Mouse (Mus musculus) intestine, embryonic 16.5 days (tissue): Measurements from ENCODE around the gene Gm49337. TPM values are rescaled to one million over a fixed set of nuclear protein-coding genes. Genes with fewer than 3 reads are reported as not detected.

Experiments used
- ATAC-seq: fragments of 200-750 bp; cut with Nextera tagmentation; 2 replicates; pipeline ENCODE4 v1.8.0; 2017; ENCODE audit warnings: moderate TSS enrichment, moderate library complexity
- H3K27ac ChIP-seq: fragments of 300-500 bp; sonication (generic); 2 replicates; pipeline ENCODE4 v1.5.1; 2014; ENCODE audit warnings: mild to moderate bottlenecking, low read length
- H3K27me3 ChIP-seq: fragments of 300-500 bp; sonication (generic); replicated peaks from 2 replicates; pipeline ENCODE4 v1.6.1; 2014; ENCODE audit warnings: low read length, control low read depth, mixed read lengths; ENCODE audit not compliant: control insufficient read depth, insufficient read depth
- H3K36me3 ChIP-seq: fragments of 300-500 bp; sonication (generic); 2 replicates; pipeline ENCODE4 v1.6.1; 2014; ENCODE audit warnings: low read length, control low read depth; ENCODE audit not compliant: control insufficient read depth, insufficient read depth
- H3K4me1 ChIP-seq: fragments of 300-500 bp; sonication (generic); 2 replicates; pipeline ENCODE4 v1.6.1; 2014; ENCODE audit warnings: low read length, control low read depth, mixed read lengths; ENCODE audit not compliant: control insufficient read depth, insufficient read depth
- H3K4me2 ChIP-seq: fragments of 300-500 bp; sonication (generic); 2 replicates; pipeline ENCODE4 v1.6.1; 2014; ENCODE audit warnings: low read depth, low read length, control low read depth
- H3K4me3 ChIP-seq: fragments of 300-500 bp; sonication (generic); 2 replicates; pipeline ENCODE4 v1.5.1; 2014; ENCODE audit warnings: mild to moderate bottlenecking, low read length
- H3K9ac ChIP-seq: fragments of 300-500 bp; sonication (generic); 2 replicates; pipeline ENCODE4 v1.6.1; 2014; ENCODE audit warnings: low read depth, low read length
- H3K9me3 ChIP-seq: fragments of 300-500 bp; sonication (generic); 2 replicates; pipeline ENCODE4 v1.6.1; 2016; ENCODE audit warnings: low read length, control low read depth; ENCODE audit not compliant: control insufficient read depth
- WGBS: fragments of 180-500 bp; shearing (Covaris S2); extraction: QIAGEN DNeasy Blood & Tissue Kit; methylation state at CpG from one replicate; pipeline ENCODE4 v1.1.7; 2014; 5-methylcytosine and 5-hydroxymethylcytosine counted together
- polyA plus RNA-seq: library from polyadenylated mRNA; unstranded; fragments of >200 nt; fragmentation: Nextera tagmentation; extraction: Ambion mirVana; gene quantifications from 2 replicates; pipeline ENCODE4 v1.2.1, GENCODE M21; 2015

Gm49337 gene
- polyA plus RNA-seq, 1 experiment from 2014 or later = not detected

DNA sequence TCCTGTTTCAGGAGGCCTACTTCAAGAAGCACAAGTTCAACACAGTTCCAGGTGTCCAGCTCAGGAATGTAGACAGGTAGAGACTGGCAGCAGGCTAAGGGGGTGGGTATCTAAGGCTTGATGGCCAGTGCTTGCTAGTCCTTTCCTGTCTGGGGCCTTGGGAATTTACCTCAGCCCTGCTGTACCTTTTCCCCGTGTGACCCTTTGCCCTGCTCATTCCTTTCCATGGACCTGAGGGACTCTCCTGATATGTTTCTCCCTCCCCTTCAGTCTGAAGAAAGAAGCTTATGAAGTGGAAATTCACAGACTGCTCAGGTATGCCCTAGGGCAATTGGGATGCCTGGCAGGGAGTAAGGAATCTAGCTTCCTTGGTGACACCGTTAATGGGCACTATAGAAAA is 15.3 kb upstream of the Gm49337 start:
- 90% methylated on average over 2 of the region's 2 CpGs for WGBS
- Histone ChIP-seq H3K9ac (no peak overlapping the region), H3K36me3 (peaks cover 32% of the 10 kb centered on the region), H3K27me3 (no peaks in the 10 kb centered on the region), H3K4me1 (no peaks in the 10 kb centered on the region), H3K27ac (no peak overlapping the region), H3K4me2 (no peak overlapping the region), H3K4me3 (no peak overlapping the region), H3K9me3 (no peaks in the 10 kb centered on the region)
- no peak for ATAC-seq

DNA sequence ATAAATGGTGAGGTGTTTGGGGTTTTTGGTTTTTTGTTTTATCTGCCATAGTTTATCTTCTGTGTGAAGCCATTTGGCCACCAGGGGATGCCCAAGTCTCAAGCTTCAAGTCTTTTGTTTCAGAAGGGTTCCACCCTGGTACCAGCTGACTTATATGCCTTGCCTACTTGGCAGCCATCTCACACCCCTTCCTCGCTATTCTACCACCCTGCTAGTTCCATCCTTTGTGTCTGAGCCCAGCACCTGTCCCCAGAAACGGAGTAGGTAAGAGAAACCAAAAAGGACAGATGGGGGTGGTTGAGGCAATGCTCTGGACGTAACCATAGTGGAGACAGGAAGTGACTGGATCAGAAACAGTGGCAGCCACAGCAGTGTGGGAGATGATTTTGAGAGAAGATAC is 13.3 kb upstream of the Gm49337 start:
- Histone ChIP-seq H3K27ac (no peak overlapping the region), H3K9me3 (no peaks in the 10 kb centered on the region), H3K36me3 (peaks cover 21% of the 10 kb centered on the region), H3K4me2 (no peak overlapping the region), H3K4me1 (peaks cover 9% of the 10 kb centered on the region), H3K9ac (no peak overlapping the region), H3K27me3 (no peaks in the 10 kb centered on the region), H3K4me3 (no peak overlapping the region)
- WGBS = 82% methylated on average over 3 of the region's 3 CpGs
- no peak for ATAC-seq

DNA sequence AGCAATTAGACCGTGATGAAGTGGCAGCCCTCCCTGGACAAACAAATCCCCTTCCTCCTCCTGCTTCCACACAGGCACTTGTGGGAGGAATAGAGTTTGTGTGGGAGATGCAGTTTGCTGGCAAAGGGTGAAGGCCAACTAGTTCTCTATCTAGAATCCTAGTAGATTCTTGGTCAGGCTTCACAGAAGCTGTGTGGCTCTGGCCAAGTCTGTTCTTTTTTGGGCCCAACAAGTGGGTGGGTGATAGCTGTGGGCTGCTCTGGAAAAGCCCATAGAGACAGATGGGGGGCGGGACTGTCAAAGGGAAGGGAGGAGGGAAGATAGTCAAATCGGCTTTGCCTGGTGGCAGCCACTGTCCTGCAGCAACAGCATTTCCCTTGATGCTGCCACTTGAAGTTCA is 12.4 kb upstream of the Gm49337 start:
- Histone ChIP-seq H3K27me3 (no peaks in the 10 kb centered on the region), H3K4me3 (no peak overlapping the region), H3K9ac (no peak overlapping the region), H3K4me2 (no peak overlapping the region), H3K36me3 (peaks cover 16% of the 10 kb centered on the region), H3K27ac (no peak overlapping the region), H3K4me1 (peaks cover 13% of the 10 kb centered on the region), H3K9me3 (no peaks in the 10 kb centered on the region)
- no peak for ATAC-seq
- WGBS = 91% methylated on average over 3 of the region's 3 CpGs

DNA sequence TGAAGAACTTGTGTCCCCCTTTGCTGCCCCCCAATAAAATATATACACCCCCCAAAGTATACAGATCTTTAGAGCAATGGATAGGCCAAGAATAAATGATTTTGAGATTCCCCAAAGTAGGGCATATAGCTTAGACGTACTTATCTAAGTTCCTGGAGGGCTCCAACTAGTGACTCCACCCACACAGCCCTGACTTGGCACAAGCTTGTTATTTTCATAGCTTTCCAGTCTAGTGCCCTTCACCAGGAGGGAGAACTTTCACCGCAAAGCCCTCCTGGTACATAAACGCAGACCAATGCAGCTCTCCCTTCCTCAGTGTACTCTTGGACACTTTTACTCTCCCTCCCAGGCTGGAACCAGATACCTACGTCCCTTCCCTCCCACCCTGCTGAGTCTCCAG is 11.0 kb upstream of the Gm49337 start:
- peaks cover 17% of the 10 kb centered on the region for H3K4me1 ChIP-seq
- no peak overlapping the region for H3K9ac ChIP-seq
- peaks cover 5% of the 10 kb centered on the region; the same call in 1 of the 2 replicates for H3K36me3 ChIP-seq
- 85% methylated on average over 4 of the region's 4 CpGs for WGBS
- H3K4me2 ChIP-seq = no peak overlapping the region
- ATAC-seq = no peak
- no peaks in the 10 kb centered on the region for H3K27me3 ChIP-seq
- no peaks in the 10 kb centered on the region for H3K9me3 ChIP-seq
- no peak overlapping the region for H3K4me3 ChIP-seq
- H3K27ac ChIP-seq = no peak overlapping the region

DNA sequence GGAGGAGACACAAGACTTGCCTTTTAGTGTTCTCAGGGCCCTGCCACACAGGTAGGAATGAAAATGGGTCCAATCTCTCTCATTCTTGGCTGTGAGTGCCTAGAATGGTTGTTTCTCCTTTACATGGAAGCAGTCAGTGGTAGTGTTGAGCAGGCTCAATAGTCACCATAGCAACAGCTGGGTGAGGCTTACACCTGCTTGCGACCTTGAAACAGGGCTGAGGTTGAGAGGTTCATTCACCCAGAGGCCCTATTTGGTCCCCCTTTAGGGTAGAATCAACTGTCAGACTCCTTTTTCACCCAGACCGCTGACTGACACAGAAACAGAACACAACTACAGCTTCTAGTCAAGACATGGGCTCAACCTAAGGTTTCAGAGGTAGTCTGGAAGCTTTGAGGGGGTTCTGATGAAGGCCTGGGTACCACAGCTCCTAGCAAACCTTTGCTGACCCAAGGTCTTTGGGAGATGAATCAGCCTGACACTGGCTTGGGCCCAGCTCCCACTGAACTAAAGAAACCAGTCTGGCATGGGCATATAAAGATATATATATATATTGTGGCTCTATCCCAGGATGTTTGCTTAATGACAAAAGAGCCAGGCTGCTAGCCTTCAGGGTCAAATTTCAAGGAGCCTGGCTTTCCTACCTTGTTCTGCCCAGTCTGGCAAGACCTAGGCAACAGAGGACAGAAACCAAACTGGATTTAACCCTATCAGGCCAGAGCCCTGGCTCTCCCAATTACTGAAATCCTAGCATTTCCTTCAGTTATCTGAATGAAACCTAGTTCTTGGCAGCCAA is 8.2 kb upstream of the Gm49337 start:
- H3K27ac ChIP-seq = peak overlapping the region; percentile 76
- WGBS = 53% methylated on average over 2 of the region's 2 CpGs
- peak; percentile 45 for ATAC-seq
- no peaks in the 10 kb centered on the region for H3K36me3 ChIP-seq
- no peak overlapping the region for H3K9ac ChIP-seq
- no peak overlapping the region for H3K4me3 ChIP-seq
- H3K27me3 ChIP-seq = no peaks in the 10 kb centered on the region
- H3K4me1 ChIP-seq = peaks cover 17% of the 10 kb centered on the region
- peak overlapping the region; percentile 12; the same call in 1 of the 2 replicates for H3K4me2 ChIP-seq
- H3K9me3 ChIP-seq = no peaks in the 10 kb centered on the region

DNA sequence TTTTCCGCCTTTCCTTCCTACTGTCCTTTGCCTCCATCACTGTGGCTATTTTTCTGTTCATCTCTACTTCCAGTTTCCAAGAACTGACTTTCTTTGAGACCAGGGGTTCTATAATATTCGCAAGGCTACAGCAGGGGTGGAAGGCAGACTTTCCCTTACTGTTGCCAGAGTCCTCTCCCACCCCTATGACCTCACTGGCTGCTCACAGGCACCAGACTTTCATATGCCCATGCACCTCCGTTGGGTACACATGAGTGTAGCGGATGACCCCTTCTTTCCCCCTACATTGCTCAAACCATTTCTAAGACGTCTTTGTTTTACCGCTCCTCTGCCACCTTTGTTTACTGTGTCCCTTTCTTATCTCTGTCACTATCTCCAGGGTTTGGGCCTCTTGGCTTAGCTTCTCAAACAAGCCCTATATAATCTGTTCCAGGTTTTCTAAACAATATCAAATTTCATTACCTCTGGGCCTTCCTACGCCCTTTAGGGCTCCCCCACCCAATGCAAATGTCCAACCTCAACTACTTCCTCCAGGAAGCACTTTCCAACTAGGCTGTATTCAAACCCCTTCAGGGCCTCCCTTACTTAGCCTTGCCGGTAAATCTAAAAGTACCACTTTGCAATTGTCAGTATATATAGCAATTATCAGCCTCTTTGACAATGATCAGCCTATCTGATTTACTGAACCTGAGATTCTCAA is 7.3 kb upstream of the Gm49337 start:
- no peaks in the 10 kb centered on the region for H3K27me3 ChIP-seq
- peak overlapping the region; percentile 76 for H3K27ac ChIP-seq
- ATAC-seq = peak; percentile 61
- H3K4me2 ChIP-seq = peak overlapping the region; percentile 18; the same call in 1 of the 2 replicates
- no peaks in the 10 kb centered on the region for H3K36me3 ChIP-seq
- H3K9ac ChIP-seq = no peak overlapping the region
- WGBS = 39% methylated on average over 8 of the region's 8 CpGs
- peaks cover 17% of the 10 kb centered on the region for H3K4me1 ChIP-seq
- H3K9me3 ChIP-seq = no peaks in the 10 kb centered on the region
- no peak overlapping the region for H3K4me3 ChIP-seq

DNA sequence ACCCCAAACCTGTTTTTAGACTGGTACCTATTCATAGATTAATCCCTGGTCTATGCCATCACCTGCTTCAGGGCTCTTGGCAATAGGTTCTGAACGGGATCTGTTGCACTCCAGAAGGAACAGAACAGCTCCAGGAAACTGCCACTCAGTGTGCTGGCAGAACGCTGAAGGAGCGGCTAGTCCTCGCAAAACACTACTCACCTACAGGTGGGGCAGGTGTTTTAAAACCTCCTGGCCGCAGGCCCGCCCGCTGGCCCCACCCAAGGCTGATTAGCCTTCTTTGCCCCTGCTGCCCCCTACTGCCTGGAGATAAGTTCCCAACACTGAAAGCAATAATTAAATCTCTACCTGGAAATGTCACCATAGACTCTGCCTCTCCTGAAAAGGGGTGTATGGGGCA is 5.8 kb upstream of the Gm49337 start, which contains the start of gene Tspan1:
TSS of gene Tspan1 (minus strand) at position 198 of the 400 bp plus-strand sequence.
- 20% methylated on average over 7 of the region's 7 CpGs for WGBS
- peak within 1 kb of the TSS; percentile 20 for H3K4me3 ChIP-seq
- H3K9ac ChIP-seq = 0 out of 2 replicates have a peak within 1 kb of the TSS, but pooled peaks have one; percentile 16
- peak within 1 kb of the TSS; percentile 63 for H3K27ac ChIP-seq
- H3K27me3 ChIP-seq = no peaks in the 10 kb centered on the region
- peak; percentile 69 for ATAC-seq
- H3K36me3 ChIP-seq = no peaks in the 10 kb centered on the region
- no peaks in the 10 kb centered on the region for H3K9me3 ChIP-seq
- peaks cover 17% of the 10 kb centered on the region for H3K4me1 ChIP-seq
- peak within 1 kb of the TSS; percentile 25 for H3K4me2 ChIP-seq

DNA sequence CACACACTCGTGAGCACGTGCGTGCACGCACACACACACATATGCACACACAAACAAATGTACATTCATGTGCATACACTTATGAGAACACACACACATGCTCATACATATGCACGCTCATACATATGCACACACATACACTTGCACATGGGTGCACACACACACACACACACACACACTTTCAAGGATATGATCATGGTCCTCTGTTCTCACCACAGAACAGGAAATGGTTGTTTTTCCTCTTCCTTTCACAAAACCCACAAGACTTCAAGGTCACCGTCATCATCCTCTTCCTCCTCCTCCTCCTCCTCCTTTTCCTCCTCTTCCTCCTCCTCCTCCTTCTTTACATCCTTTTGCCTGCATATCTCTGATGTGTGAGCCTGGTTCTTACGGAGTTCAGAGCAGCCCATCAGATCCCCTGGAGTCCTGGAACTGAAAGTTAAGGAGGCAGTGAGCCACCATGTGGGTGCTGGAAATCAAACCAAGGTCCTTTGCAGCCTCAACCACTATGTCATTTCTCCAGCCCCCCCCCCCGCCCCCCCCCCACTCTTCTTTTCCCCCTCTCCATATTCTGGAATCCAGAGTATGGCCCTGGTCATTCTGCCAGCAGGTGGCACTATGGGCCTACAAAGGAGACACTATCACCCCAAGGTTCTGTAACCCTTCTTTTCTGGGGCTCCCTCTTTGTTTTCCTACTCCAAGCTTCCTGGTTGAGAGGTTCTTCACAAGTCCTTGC is 4.4 kb upstream of the Gm49337 start:
- H3K9ac ChIP-seq = no peak overlapping the region
- 81% methylated on average over 7 of the region's 8 CpGs for WGBS
- H3K9me3 ChIP-seq = no peaks in the 10 kb centered on the region
- no peak for ATAC-seq
- H3K4me1 ChIP-seq = peaks cover 17% of the 10 kb centered on the region
- H3K27me3 ChIP-seq = no peaks in the 10 kb centered on the region
- no peak overlapping the region for H3K4me3 ChIP-seq
- H3K4me2 ChIP-seq = no peak overlapping the region
- no peak overlapping the region for H3K27ac ChIP-seq
- no peaks in the 10 kb centered on the region for H3K36me3 ChIP-seq

DNA sequence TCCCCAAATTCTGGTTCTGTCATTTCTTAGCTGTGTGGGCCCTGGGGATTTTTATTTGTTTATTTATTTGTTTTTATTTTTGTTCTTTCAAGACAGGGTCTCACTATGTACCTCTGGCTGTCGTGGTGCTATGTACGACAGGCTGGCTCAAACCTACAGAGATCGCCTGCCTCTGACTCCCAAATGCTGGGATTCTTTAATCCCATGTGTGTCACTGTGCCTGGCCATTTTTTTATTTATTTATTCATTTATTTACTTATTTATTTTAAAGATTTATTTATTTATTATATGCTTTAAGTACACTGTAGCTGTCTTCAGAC is 3.9 kb upstream of the Gm49337 start:
- peaks cover 15% of the 10 kb centered on the region for H3K4me1 ChIP-seq
- WGBS = 64% methylated on average over 3 of the region's 3 CpGs
- no peaks in the 10 kb centered on the region for H3K36me3 ChIP-seq
- no peak overlapping the region for H3K4me3 ChIP-seq
- ATAC-seq = no peak
- H3K9ac ChIP-seq = no peak overlapping the region
- no peaks in the 10 kb centered on the region for H3K9me3 ChIP-seq
- no peak overlapping the region for H3K27ac ChIP-seq
- H3K4me2 ChIP-seq = no peak overlapping the region
- H3K27me3 ChIP-seq = no peaks in the 10 kb centered on the region
